Mouse (Mus musculus): ENCODE measurements around the gene Speer4f1. TPM values are rescaled to one million over a fixed set of nuclear protein-coding genes. Genes with fewer than 3 reads are reported as not detected.

Gene Speer4f1
- polyA plus RNA-seq, 1 experiment from 2014 or later, result not detected

GRCm38 (mm10) chr5:17508038-17508437 is 32.1 kb downstream of the Speer4f1 start:
- H3K4me3 ChIP-seq (ENCODE audit: low read depth, low read length), result no peak overlapping the region
- H3K27me3 ChIP-seq (ENCODE audit: control insufficient read depth, insufficient read depth, low read length), result no peaks in the 10 kb centered on the region
- no peaks in the 10 kb centered on the region for H3K36me3 ChIP-seq (replicated peaks; ENCODE audit: control insufficient read depth, insufficient read depth, low read depth, low read length)
- H3K9me3 ChIP-seq (replicated peaks; ENCODE audit: control insufficient read depth, low read length), result no peaks in the 10 kb centered on the region
- no peak overlapping the region for H3K27ac ChIP-seq (replicated peaks; ENCODE audit: low read depth, low read length)
- no peaks in the 10 kb centered on the region for H3K4me1 ChIP-seq (ENCODE audit: control insufficient read depth, insufficient read depth, low read length)
- H3K4me2 ChIP-seq (ENCODE audit: low read depth, low read length), result no peak overlapping the region
- DNase-seq (ENCODE audit: low spot score) (no peak), ATAC-seq (replicated peaks; ENCODE audit: insufficient number of reproducible peaks, low FRiP score, low TSS enrichment, low read depth) (no peak)
- H3K9ac ChIP-seq (replicated peaks; ENCODE audit: low read length), result no peak overlapping the region
- 78% methylated on average over 3 of the region's 3 CpGs for WGBS

Other genes starting within 250 kb of the Speer4f1 start
- not detected in 2 replicates for gene Speer4f2, start 102.9 kb upstream of the Speer4f1 start, polyA plus RNA-seq (2014; fragmentation: Nextera tagmentation; extraction: Ambion mirVana)
- 16.8 and 19.3 TPM in 2 replicates for gene Sema3c, start 98.2 kb downstream of the Speer4f1 start, polyA plus RNA-seq (2014; fragmentation: Nextera tagmentation; extraction: Ambion mirVana)

All from embryonic facial prominence, embryonic 11.5 days (tissue).